ENCODE assay signal across 28 mouse cellular contexts in genomic region chr16:24600260-24600948, GRCm38 (mm10).
DNase-seq lines count a peak whose midpoint lies in the region; ATAC-seq and TF ChIP-seq lines count a peak whose summit lies in the region.
"Had no signal": no experiment of that assay in that cellular context is flagged by ENCODE, and none has a peak within 500 bp of the region (broad histone marks: within the 10 kb centered on the region; RNA-seq: fewer than 3 reads in every experiment).

No protein-coding gene starts in this region.

- no peak for ATAC-seq in forebrain, embryonic 14.5 days
- peak; percentile 28; the same call in 1 of the 2 replicates for ATAC-seq in lung, postnatal 0 days
- ATAC-seq in midbrain, postnatal 0 days (ENCODE audit: low FRiP score), result no peak
- ATAC-seq in neural tube, embryonic 15.5 days (ENCODE audit: low FRiP score), result no peak
- ATAC-seq: Patski had no signal

- TF ChIP-seq EP300 in lung, postnatal 0 days (IDR thresholded peaks at IDR 0.05), result no peak

- no peaks in the 10 kb centered on the region for H3K9me3 ChIP-seq in forebrain, embryonic 14.5 days (replicated peaks; ENCODE audit: control insufficient read depth, low read length)
- no peaks in the 10 kb centered on the region for H3K9me3 ChIP-seq in forebrain, embryonic 10.5 days
- no peaks in the 10 kb centered on the region for H3K9me3 ChIP-seq in lung, postnatal 0 days (ENCODE audit: low read length)
- H3K9me3 ChIP-seq in midbrain, postnatal 0 days (ENCODE audit: low read length), result no peaks in the 10 kb centered on the region
- H3K9me3 ChIP-seq in neural tube, embryonic 15.5 days (replicated peaks), result no peaks in the 10 kb centered on the region
- H3K9me3 ChIP-seq: hindbrain, embryonic 12.5 days; limb, embryonic 15.5 days; neural tube, embryonic 13.5 days had no signal

- no peak overlapping the region for H3K4me2 ChIP-seq in forebrain, embryonic 14.5 days (ENCODE audit: low read length)
- H3K4me2 ChIP-seq in lung, postnatal 0 days (replicated peaks; ENCODE audit: low read depth, low read length), result no peak overlapping the region
- H3K4me2 ChIP-seq in midbrain, postnatal 0 days (ENCODE audit: low read depth, low read length, poor library complexity, severe bottlenecking), result no peak overlapping the region
- H3K4me2 ChIP-seq in neural tube, embryonic 15.5 days, result no peak overlapping the region
- H3K4me2 ChIP-seq: heart, embryonic 13.5 days; hindbrain, embryonic 12.5 days; limb, embryonic 15.5 days; lung, embryonic 14.5 days; neural tube, embryonic 13.5 days had no signal

- no peak for TF ChIP-seq POLR2A in brain, embryonic 14.5 days (IDR thresholded peaks at IDR 0.05; ENCODE audit: borderline replicate concordance, extremely low read depth, insufficient read depth, insufficient read length, poor library complexity, severe bottlenecking)

- no peak for TF ChIP-seq CTCF in lung, postnatal 0 days (IDR thresholded peaks at IDR 0.05)
- no peak for TF ChIP-seq CTCF in brain, embryonic 14.5 days (IDR thresholded peaks at IDR 0.05; ENCODE audit: borderline replicate concordance, extremely low read depth, insufficient read depth, insufficient read length)
- no peak for TF ChIP-seq CTCF in midbrain, postnatal 0 days (IDR thresholded peaks at IDR 0.05)

- WGBS in forebrain, embryonic 14.5 days, result 83% methylated on average over 14 of the region's 14 CpGs
- WGBS in forebrain, embryonic 10.5 days, result 90% methylated on average over 14 of the region's 14 CpGs
- 79% methylated on average over 14 of the region's 14 CpGs for WGBS in lung, postnatal 0 days
- WGBS in midbrain, postnatal 0 days, result 86% methylated on average over 14 of the region's 14 CpGs
- WGBS in neural tube, embryonic 15.5 days, result 88% methylated on average over 14 of the region's 14 CpGs

- H3K4me1 ChIP-seq in forebrain, embryonic 14.5 days (ENCODE audit: control insufficient read depth, insufficient read depth, low read length), result no peaks in the 10 kb centered on the region
- 0 out of 2 replicates have a peak, but pooled peaks cover 4% of the 10 kb centered on the region for H3K4me1 ChIP-seq in forebrain, embryonic 10.5 days
- no peaks in the 10 kb centered on the region; the same call in 1 of the 2 replicates for H3K4me1 ChIP-seq in lung, postnatal 0 days (ENCODE audit: insufficient read depth, low read depth, low read length)
- H3K4me1 ChIP-seq in midbrain, postnatal 0 days (ENCODE audit: insufficient read depth, low read length), result no peaks in the 10 kb centered on the region
- no peaks in the 10 kb centered on the region for H3K4me1 ChIP-seq in neural tube, embryonic 15.5 days
- H3K4me1 ChIP-seq: hindbrain, embryonic 12.5 days; neural tube, embryonic 13.5 days had no signal

- H3K36me3 ChIP-seq in forebrain, embryonic 14.5 days (ENCODE audit: control insufficient read depth, insufficient read depth, low read length), result no peaks in the 10 kb centered on the region
- no peaks in the 10 kb centered on the region for H3K36me3 ChIP-seq in forebrain, embryonic 10.5 days (replicated peaks)
- H3K36me3 ChIP-seq in lung, postnatal 0 days (ENCODE audit: insufficient read depth, low read length), result no peaks in the 10 kb centered on the region
- H3K36me3 ChIP-seq in midbrain, postnatal 0 days (ENCODE audit: insufficient read depth, low read length), result no peaks in the 10 kb centered on the region
- no peaks in the 10 kb centered on the region for H3K36me3 ChIP-seq in neural tube, embryonic 15.5 days
- H3K36me3 ChIP-seq: G1E; heart, embryonic 13.5 days; hindbrain, embryonic 12.5 days; limb, embryonic 15.5 days; neural tube, embryonic 13.5 days had no signal

- H3K27me3 ChIP-seq in forebrain, embryonic 14.5 days (replicated peaks; ENCODE audit: control insufficient read depth, insufficient read depth, low read length), result no peaks in the 10 kb centered on the region
- no peaks in the 10 kb centered on the region for H3K27me3 ChIP-seq in forebrain, embryonic 10.5 days (ENCODE audit: poor library complexity, severe bottlenecking)
- H3K27me3 ChIP-seq in lung, postnatal 0 days (replicated peaks; ENCODE audit: insufficient read depth, low read length), result no peaks in the 10 kb centered on the region
- no peaks in the 10 kb centered on the region for H3K27me3 ChIP-seq in midbrain, postnatal 0 days (ENCODE audit: insufficient read depth, low read length)
- H3K27me3 ChIP-seq in neural tube, embryonic 15.5 days (replicated peaks), result no peaks in the 10 kb centered on the region
- H3K27me3 ChIP-seq: CH12.LX; heart, embryonic 13.5 days; hindbrain, embryonic 12.5 days; limb, embryonic 15.5 days; neural tube, embryonic 13.5 days; Patski had no signal

- no peak overlapping the region for H3K4me3 ChIP-seq in forebrain, embryonic 14.5 days (ENCODE audit: low read depth, low read length)
- H3K4me3 ChIP-seq in forebrain, embryonic 10.5 days, result no peak overlapping the region
- H3K4me3 ChIP-seq in lung, postnatal 0 days (ENCODE audit: low read depth, low read length), result no peak overlapping the region
- H3K4me3 ChIP-seq in midbrain, postnatal 0 days (ENCODE audit: low read depth, low read length), result no peak overlapping the region
- H3K4me3 ChIP-seq in neural tube, embryonic 15.5 days (replicated peaks), result no peak overlapping the region
- H3K4me3 ChIP-seq: heart, adult 2 months; heart, embryonic 13.5 days; hindbrain, embryonic 12.5 days; limb, embryonic 15.5 days; neural tube, embryonic 13.5 days had no signal

- no peak overlapping the region for H3K9ac ChIP-seq in forebrain, embryonic 14.5 days (ENCODE audit: low read length)
- H3K9ac ChIP-seq in lung, postnatal 0 days (replicated peaks; ENCODE audit: low read depth), result no peak overlapping the region
- H3K9ac ChIP-seq in midbrain, postnatal 0 days (replicated peaks; ENCODE audit: low read length, poor library complexity, severe bottlenecking), result no peak overlapping the region
- no peak overlapping the region for H3K9ac ChIP-seq in neural tube, embryonic 15.5 days (replicated peaks)
- H3K9ac ChIP-seq: heart, embryonic 13.5 days; hindbrain, embryonic 12.5 days; limb, embryonic 15.5 days; liver, embryonic 14.5 days; lung, embryonic 14.5 days; neural tube, embryonic 13.5 days had no signal

- no peak overlapping the region for H3K27ac ChIP-seq in forebrain, embryonic 14.5 days (ENCODE audit: low read depth, low read length)
- no peak overlapping the region for H3K27ac ChIP-seq in forebrain, embryonic 10.5 days
- H3K27ac ChIP-seq in lung, postnatal 0 days (ENCODE audit: low read length), result no peak overlapping the region
- H3K27ac ChIP-seq in midbrain, postnatal 0 days (ENCODE audit: low read depth, low read length), result no peak overlapping the region
- H3K27ac ChIP-seq in neural tube, embryonic 15.5 days (replicated peaks), result no peak overlapping the region
- H3K27ac ChIP-seq: heart, adult 2 months; heart, embryonic 13.5 days; hindbrain, embryonic 12.5 days; limb, embryonic 15.5 days; liver, embryonic 14.5 days; neural tube, embryonic 13.5 days had no signal

- DNase-seq in forebrain, embryonic 14.5 days (ENCODE audit: low spot score), result peak; percentile 8
- DNase-seq in forebrain, embryonic 10.5 days (ENCODE audit: extremely low spot score, low spot score), result no peak
- no peak for DNase-seq in lung, postnatal 0 days (ENCODE audit: low spot score)
- no peak for DNase-seq in lung, postnatal 4 days
- peak; percentile 12 for DNase-seq in CD4-positive helper T cell, adult 2 months (ENCODE audit: low read depth, low spot score)
- DNase-seq in brain, embryonic 14.5 days (ENCODE audit: low read depth), result peak; percentile 26
- no peak for DNase-seq in midbrain, postnatal 0 days (ENCODE audit: low spot score)
- DNase-seq: adrenal gland, adult 2 months; cerebellum, adult 18-20 months; cerebellum, postnatal 25 days; gastrocnemius, postnatal 14 days; heart, adult 2 months; heart, postnatal 14 days; kidney, adult 18-20 months; left cerebral cortex, postnatal 4 days; lung, embryonic 14.5 days; lung, postnatal 36 days; midbrain, embryonic 14.5 days; thymus, postnatal 14 days had no signal

Comparison
In these comparisons a context has a peak if more than half of its experiments do, and no peak if none do; other contexts are left out.
1. DNase-seq: peak in forebrain, embryonic 14.5 days (single experiment), CD4-positive helper T cell, adult 2 months (single experiment) and brain, embryonic 14.5 days (single experiment); none in forebrain, embryonic 10.5 days (single experiment), lung, postnatal 0 days (single experiment), lung, postnatal 4 days (0 of 2) and midbrain, postnatal 0 days (single experiment).